Mouse (Mus musculus): ENCODE measurements at regions not wholly inside any gene's neighbourhood (a gene's known extent, or its start where the extent isn't known, plus 50 kb on each side); places are given as distances from the start of the nearest gene placed in this dataset.

DNA sequence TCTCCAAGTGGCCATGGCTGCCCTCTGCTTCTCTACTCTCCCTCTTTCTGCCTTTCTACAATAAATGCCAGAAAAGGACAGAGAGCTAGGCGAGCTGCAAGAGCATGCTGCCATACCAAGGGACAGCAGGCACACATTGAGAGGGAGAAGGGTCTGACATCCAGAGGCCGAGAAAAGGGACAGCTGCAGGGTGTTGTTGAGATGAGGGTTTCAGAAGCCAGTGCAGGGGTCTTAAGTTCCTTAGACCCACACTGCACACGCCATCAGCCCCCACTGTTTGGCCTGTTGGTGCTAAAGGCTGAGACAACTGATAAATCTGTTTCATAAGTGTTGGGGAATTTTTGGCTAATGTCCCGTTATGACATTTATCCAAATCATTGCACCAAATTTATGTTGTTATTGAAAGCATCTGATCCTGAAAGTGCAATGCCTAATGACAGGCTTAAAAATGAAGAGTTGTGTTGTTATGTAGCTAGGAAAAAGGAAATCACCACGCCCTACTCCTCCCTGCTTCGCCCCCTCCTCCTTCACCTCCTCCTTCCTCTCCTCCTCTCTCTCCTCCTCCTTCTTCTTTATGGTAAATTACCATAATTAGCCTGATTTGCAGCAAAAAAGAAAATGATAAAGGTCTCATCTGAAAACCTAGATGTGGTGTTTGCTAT is 342.0 kb upstream of the Igfbp3 start:
- TF ChIP-seq CTCF (conservative IDR thresholded peaks at IDR 0.05; ENCODE audit: low read length): no peak
- TF ChIP-seq POU5F1 (IDR thresholded peaks at IDR 0.05; ENCODE audit: borderline replicate concordance, low read length): no peak
